Mouse (Mus musculus): ENCODE measurements around the gene Chrm3.

DNA sequence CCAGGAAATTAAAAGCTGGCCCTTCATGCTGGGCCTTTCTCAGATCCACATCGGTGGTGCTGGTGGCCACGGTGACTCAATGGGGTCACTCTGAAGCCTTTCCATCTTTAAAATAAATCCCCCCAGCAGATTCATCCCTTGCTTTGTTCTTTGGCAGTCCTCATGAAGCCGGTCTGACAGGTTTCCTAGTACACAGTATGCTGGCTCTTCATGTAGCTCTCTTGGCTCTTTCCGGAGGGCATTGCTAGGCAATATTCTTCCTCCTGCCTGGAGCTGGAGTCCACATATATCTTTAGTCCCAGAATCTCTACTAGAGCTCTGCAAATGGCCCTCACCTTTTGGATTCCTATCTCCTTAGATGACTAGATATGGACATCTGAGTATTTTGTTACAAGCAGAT is 269.9 kb downstream of the Chrm3 start:
- TF ChIP-seq POLR2A (IDR thresholded peaks at IDR 0.05; ENCODE audit: insufficient read depth, low read length), result no peak
- no peak for TF ChIP-seq CTCF (IDR thresholded peaks at IDR 0.05; ENCODE audit: low read depth, low read length)
